Mouse (Mus musculus) C2C12 (cell line): ENCODE data around the gene Fis1.

Experiments
- CTCF ChIP-seq: IDR thresholded peaks from one replicate; pipeline ENCODE4 v1.5.1; 2011; ENCODE audit not compliant: control insufficient read depth, insufficient read depth, insufficient read length
- FOSL1 ChIP-seq: IDR thresholded peaks from one replicate; pipeline ENCODE4 v1.8.0; 2011; ENCODE audit warnings: mild to moderate bottlenecking, low read length; ENCODE audit not compliant: poor library complexity, insufficient read depth, severe bottlenecking
- MAX ChIP-seq: IDR thresholded peaks from one replicate; pipeline ENCODE4 v1.6.1; 2011; ENCODE audit warnings: mild to moderate bottlenecking, control low read depth
- MYOD1 ChIP-seq: IDR thresholded peaks from one replicate; pipeline ENCODE4 v1.6.1; 2011; ENCODE audit warnings: low read depth; ENCODE audit not compliant: control insufficient read depth, insufficient read length

DNA sequence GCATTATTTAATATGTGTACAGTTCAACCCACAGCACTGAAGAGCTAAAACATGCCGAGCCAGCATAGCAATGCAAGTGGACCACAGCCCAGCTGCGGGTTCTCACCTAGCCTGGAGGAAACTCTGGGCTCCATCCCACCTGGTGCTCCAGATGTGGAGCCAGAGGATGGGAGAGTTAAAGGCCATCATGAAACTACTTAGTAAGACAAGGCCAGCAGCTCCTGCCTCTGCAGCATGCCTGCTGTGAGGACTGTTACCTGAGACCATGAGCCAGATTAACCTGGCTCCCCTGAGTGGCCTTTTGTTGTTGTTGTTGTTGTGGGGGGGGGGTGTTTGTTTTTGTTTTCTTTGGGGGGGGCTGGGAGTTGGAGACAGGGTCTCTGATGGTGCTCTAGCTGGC is 9.7 kb upstream of the Fis1 start:
- TF ChIP-seq CTCF (no peak), FOSL1 (no peak), MYOD1 (no peak), MAX (no peak)
